Mouse (Mus musculus) erythroblast, adult 5-6 weeks (primary cell): ENCODE data around the gene Sirt2. TPM values are rescaled to one million over a fixed set of nuclear protein-coding genes. Genes with fewer than 3 reads are reported as not detected.

Experiments
- ATAC-seq: replicated peaks from 2 replicates; pipeline ENCODE4 v1.8.0; 2016; ENCODE audit warnings: moderate number of reproducible peaks, mild to moderate bottlenecking, moderate TSS enrichment, inconsistent platforms; ENCODE audit not compliant: poor library complexity, low FRiP score, severe bottlenecking
- total RNA-seq, 2 experiments: library from RNA; stranded (forward) in 1 of 2; stranded (reverse) in 1 of 2; fragments of 150-400 nt in 1 of 2; fragments of 200-764, 138-1000 nt in 1 of 2; gene quantifications; 2 replicates each; pipeline versions ENCODE4 v1.2.3 to v1.2.4; 2015 to 2017; ENCODE audit warnings: low replicate concordance in 2 of 2

The Sirt2 gene
- total RNA-seq, 2 experiments from 2014 or later, result 6.0 to 18.3 TPM

DNA sequence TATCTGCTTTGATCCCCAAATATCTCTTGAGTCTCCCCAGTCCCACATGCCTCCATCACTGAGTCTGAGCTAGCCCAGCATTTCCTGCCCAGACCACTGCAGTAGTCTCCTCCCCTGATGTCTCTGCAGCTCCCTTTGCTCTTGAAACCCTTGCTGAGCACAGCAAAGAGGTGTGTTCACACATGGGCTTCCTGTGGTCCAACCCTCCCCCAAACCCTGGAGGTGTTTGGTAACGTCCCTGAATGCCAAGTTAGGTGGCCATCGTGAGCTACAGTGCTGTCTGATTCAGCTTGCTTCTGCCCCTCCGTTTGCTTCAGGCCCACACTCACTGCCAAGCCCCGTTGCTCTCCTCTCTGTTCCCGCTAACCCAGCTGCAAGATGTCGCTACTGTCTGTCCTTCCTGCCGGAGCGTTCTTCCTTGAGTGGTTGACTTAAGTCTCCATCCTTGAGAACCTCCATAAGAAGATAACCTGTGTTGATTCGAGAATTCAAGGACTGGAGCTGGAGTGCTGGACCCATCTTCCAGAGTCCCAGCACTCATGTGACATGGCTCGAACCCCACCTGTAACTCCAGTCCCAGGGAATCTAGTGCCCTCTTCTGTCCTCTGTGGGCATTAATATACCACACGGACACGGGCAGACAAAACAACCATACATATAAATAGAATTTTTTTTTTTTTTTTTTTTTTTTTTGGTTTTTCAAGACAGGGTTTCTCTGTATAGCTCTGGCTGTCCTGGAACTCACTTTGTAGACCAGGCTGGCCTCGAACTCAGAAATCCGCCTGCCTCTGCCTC lies 26.1 kb downstream of the Sirt2 start:
- ATAC-seq, result no peak

- ATAC-seq, result no peak
Observed at GRCm38 (mm10) chr7:28793834-28794233, 27.3 kb downstream of the Sirt2 start.

DNA sequence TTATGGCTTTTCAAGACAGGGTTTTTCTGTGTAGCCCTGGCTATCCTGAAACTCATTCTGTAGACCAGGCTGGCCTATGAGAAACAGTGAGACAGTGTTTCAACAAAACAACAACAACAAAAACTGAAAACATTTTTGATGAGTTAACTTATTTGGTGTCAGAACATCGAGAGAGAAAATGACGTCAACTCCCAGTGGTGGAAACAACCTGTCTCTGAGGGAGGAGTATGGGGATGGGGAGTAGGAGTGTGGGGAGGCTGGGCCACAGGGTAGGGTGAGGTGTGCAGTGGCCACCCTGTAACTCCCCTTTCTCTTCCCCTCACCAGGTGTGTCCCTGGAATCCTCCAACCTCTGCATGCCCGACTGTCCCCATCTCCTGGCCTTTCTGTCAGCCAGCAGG lies 28.0 kb downstream of the Sirt2 start:
- no peak for ATAC-seq

DNA sequence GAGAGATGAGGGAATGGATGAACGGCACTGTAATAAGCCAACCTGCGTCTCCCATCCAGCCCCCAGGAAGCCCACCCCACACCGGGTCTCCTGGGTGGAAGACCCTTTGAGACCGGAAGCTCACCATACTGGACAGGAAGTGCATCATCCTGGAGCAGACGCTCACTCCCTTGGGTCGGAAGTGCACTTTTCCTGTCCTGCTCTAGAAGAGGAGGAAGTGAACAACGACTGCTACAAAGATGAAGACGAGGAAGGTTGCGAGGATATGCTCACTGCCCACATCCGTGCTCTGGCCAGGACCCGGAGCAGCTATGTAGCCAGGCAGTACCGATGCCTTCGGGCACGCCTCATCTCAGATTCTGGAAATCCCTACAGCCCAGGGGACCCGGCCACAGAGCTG lies 29.3 kb downstream of the Sirt2 start:
- ATAC-seq, result 0 out of 2 replicates have a peak, but pooled peaks have one; percentile 32

DNA sequence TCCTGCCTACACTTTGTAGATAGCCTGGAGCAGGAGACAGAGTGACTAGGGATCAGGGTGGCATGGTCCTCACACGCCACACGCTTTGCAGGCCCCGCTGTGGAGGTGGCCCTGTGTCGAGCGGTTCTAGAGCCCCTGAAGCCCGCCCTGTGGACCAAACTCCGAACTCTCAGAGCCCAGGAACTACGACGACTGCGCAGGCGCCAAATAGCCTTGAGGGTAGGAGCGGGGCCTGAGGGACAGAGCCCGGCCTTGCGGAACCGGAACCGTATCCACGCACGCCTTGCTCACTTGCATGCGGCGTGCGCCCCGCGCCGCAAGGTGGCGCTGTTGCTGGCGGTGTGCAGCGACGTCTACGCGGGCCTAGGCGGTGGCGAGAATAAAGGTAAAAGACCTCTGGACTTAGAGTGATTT lies 30.0 kb downstream of the Sirt2 start:
- ATAC-seq, result peak; percentile 87

DNA sequence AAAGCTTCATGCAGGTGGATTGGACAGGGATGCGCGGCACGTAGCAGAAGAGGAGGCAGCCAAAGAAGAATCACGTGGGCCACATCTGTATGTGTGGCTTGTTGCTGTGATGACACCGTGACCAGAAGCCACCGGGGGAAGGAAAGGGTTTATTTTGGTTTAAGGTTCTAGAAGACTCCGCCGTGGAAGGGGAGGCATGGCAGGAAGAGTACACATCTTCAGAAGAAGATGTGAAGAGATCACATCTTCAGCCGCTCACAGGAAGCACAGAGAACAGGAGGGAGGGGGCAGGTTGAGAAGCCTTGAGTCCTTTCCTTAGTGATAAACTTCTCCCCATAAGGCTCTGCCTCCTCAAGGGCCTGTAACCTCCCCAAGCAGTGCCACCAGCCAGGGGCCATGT lies 33.5 kb downstream of the Sirt2 start:
- no peak for ATAC-seq

- ATAC-seq, result no peak
Observed at GRCm38 (mm10) chr7:28801451-28801850, 34.9 kb downstream of the Sirt2 start.

GRCm38 (mm10) chr7:28801901-28802670 lies 35.6 kb downstream of the Sirt2 start:
- no peak for ATAC-seq

DNA sequence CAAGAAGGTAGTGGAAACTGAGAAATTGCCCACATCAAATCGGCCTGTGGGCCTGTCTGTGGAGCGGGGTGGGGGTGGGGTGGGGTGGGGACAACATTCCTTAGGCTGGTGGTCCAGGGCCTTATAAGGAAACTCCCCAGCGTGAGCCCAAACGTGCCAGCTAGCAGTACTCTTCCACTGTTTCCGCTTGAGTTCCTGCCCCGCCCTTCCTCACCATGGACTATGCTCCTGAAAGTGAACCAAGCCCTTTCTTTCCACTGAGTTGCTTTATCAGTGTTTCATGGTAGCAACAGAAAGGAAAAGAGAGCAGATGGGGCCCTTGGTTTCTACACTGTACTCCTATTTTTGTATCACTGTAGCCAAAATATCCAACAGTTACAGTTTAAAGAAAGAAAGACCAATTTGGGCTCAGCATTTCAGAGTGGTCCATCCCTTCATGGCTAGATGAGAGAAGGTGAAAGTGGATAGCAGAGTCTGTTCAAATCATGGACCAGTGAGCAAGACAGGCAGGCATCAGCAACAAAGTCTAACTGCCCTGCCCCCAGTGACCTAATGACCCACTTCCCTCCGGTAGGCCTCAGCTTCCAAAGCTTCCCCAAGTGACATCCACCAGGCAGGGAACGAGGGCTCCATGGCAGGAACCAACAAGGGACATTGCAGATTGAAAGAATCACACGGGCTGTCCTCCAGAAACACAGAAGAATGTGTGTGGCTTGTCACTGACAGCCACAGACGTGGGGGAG lies 36.5 kb downstream of the Sirt2 start:
- ATAC-seq, result no peak

DNA sequence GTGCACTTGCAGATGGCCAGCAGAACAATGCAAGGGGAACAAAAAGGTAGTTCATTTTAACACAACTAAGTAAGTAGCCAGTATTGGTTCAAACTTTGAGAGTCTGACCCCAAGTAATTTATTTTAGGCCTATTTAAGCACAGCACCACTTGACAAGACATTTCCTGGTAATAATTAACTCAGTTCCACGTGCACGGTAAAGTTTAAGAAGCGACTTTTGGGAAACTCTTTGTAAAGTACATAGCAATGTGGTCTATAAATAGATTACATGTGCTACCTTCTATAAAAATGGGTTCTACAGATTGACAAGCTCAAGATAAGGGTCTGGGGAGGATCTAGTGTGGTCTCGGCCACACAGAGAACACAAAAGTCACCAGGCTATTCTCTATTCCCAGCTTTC lies 37.2 kb downstream of the Sirt2 start:
- no peak for ATAC-seq

- no peak for ATAC-seq
Observed at GRCm38 (mm10) chr7:28806869-28807268, 40.3 kb downstream of the Sirt2 start.

DNA sequence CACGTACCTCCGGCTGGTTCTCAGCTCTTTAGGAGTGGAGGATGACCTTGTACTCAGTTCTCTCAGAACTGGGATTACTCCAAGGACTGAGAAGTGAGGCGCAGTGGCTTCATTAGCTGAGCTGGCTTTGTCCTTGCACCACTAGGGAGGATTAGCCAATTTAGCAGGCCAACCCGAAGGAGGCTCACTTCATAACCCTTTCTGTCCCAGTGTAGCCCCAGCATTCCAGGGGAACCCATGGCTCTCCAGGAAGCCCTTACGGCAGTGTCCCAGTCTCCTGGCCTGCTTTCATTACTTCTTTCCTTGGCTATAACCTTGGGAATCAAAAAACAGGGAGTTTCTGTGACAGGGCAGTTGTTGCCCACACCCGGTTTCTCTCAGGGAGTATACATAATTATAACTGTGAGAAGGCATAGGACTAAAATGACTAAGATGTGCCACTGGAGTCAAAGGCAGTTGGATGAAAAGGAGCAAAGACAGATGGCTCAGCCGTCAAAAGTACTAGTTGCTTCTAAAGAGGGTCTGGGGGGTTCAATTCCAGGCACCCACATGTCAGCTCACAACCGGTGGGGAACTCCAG lies 41.2 kb downstream of the Sirt2 start:
- ATAC-seq, result no peak

- ATAC-seq, result no peak
Observed at GRCm38 (mm10) chr7:28808221-28808941, 41.8 kb downstream of the Sirt2 start, which contains the start of gene Hnrnpl. Gene Hnrnpl, plus strand, starts transcription at chr7:28808541.

GRCm38 (mm10) chr7:28808957-28809393 lies 42.4 kb downstream of the Sirt2 start:
- peak; percentile 65 for ATAC-seq

DNA sequence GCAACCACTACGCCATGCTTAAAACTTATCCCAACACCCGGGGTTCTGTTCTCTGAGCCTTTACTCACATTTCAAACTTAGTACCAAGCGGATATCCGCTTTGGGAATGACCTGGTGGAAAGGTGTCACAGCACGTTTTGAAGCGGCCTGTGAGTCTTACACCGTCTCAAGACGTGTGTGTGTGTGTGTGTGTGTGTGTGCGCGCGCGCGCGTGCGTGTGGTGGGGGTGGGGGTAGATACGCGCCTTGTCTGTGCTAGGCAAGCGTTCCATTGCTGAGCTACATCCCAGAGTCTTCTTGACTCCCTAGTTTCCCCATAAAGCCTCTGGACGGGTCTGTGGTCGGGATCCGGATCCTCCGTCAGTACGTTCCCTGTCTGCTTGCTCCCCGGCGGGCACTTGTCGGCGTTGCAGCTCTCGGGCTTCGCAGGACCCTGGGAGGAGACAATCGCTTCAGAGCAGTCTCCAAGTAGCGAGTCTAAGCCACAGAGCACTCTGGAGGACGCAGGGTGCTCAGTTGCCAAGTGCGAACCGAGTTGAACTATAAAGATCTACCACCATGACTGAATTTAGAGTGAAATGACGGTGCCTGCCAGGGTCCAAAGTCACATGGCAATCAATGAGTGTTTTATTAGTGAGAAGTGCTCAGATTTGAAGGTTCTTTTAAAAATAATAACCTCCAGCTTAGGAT lies 43.0 kb downstream of the Sirt2 start:
- no peak for ATAC-seq

GRCm38 (mm10) chr7:28810107-28811066 lies 43.9 kb downstream of the Sirt2 start:
- ATAC-seq, result peak; percentile 85

- peak; percentile 45; the same call in 1 of the 2 replicates for ATAC-seq
Observed at GRCm38 (mm10) chr7:28811228-28811627, 44.7 kb downstream of the Sirt2 start.
